Mouse (Mus musculus): ENCODE measurements at regions not wholly inside any gene's neighbourhood (a gene's known extent, or its start where the extent isn't known, plus 50 kb on each side); places are given as distances from the start of the nearest gene placed in this dataset.

DNA sequence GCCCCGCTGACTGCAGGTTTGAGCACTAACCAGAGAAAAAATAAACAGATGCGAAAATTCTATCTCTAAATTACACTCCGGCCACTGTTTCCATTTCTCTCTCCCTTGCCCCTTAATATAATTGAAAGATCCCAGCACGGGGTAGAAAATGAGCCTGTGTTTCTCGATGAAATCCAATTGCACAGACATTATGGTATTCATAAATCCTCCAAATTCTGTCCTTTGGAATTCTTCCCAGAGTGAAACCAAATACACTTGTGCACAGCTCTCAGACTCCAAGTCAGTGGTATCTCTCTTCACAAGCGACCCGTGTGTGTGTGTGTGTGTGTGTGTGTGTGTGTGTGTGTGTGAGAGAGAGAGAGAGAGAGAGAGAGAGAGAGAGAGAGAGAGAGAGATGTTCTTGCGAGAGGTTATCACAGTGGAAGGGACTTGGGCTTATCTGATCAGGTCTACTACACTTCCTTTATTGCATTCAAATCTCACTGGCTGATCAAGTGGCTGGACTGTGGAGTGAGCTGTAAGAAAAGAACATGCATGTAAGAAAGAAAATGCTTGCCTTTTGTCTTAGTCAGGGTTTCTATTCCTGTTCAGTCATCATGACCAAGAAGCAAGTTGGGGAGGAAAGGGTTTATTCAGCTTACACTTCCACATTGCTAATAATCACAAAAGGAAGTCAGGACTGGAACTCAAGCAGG lies 529.6 kb upstream of the Gm19410 start:
- Histone ChIP-seq H3K36me3 (ENCODE audit: control insufficient read depth in 1 of 2, insufficient read depth in 2 of 2, low read length in 2 of 2) (no peaks in the 10 kb centered on the region), H3K27ac (ENCODE audit: control insufficient read depth, low read depth, low read length) (no peak overlapping the region), H3K9ac (ENCODE audit: control insufficient read depth, low read depth, low read length, poor library complexity, severe bottlenecking) (no peak overlapping the region), H3K4me1 (ENCODE audit: control insufficient read depth in 1 of 2, insufficient read depth in 2 of 2, low read length in 2 of 2) (no peaks in the 10 kb centered on the region), H3K9me3 (replicated peaks; ENCODE audit: insufficient read depth, low read length) (no peaks in the 10 kb centered on the region), H3K79me2 (ENCODE audit: control insufficient read depth, insufficient read depth, low read length, poor library complexity) (no peaks in the 10 kb centered on the region), H3K4me3 (ENCODE audit: control insufficient read depth in 1 of 2, insufficient read depth in 1 of 2, low read depth in 2 of 2, low read length in 2 of 2) (no peak overlapping the region), H3K27me3 (ENCODE audit: control insufficient read depth in 1 of 2, insufficient read depth in 2 of 2, low read length in 2 of 2) (no peaks in the 10 kb centered on the region)
- DNase-seq (ENCODE audit: low read depth, low spot score), result no peak
- no peak for TF ChIP-seq ZNF384 (IDR thresholded peaks at IDR 0.05; ENCODE audit: low read depth, low read length)
- TF ChIP-seq MEF2A (IDR thresholded peaks at IDR 0.05; ENCODE audit: extremely low read depth, insufficient replicate concordance, low read depth, low read length, poor library complexity, severe bottlenecking), result no peak
- no peak for TF ChIP-seq CTCF (IDR thresholded peaks at IDR 0.05 in 2 of 3, conservative IDR thresholded peaks at IDR 0.05 in 1 of 3; ENCODE audit: control insufficient read depth in 1 of 3, insufficient read depth in 1 of 3, low read depth in 2 of 3, low read length in 3 of 3, poor library complexity in 1 of 3, severe bottlenecking in 1 of 3)
- TF ChIP-seq GABPA (IDR thresholded peaks at IDR 0.05; ENCODE audit: low read depth, low read length), result no peak
- no peak for TF ChIP-seq RAD21 (IDR thresholded peaks at IDR 0.05; ENCODE audit: low read depth, low read length)
- no peak for TF ChIP-seq ZMIZ1 (IDR thresholded peaks at IDR 0.05; ENCODE audit: low read depth, low read length)

DNA sequence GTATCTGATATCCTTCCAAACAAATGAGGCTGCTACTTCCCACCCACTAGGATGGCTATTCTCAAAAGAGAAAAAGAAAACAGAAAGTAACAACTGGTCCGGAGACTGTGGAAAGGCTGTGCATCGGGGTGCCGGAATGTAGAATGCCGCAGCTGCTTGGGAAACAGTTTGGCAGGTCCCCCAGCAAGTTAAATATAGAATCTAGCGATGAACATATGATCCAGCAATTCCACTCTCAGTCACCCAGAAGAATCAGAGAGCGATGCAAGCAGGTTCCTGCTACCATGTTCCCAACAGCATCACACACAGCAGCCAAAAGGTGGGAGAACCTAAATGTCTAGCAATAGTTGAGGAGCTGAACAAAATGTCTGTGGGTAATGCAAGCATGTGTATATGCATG lies 528.3 kb upstream of the Gm19410 start:
- no peaks in the 10 kb centered on the region for H3K36me3 ChIP-seq (ENCODE audit: control insufficient read depth in 1 of 2, insufficient read depth in 2 of 2, low read length in 2 of 2)
- H3K27me3 ChIP-seq (ENCODE audit: control insufficient read depth in 1 of 2, insufficient read depth in 2 of 2, low read length in 2 of 2), result no peaks in the 10 kb centered on the region
- no peaks in the 10 kb centered on the region for H3K4me1 ChIP-seq (ENCODE audit: control insufficient read depth in 1 of 2, insufficient read depth in 2 of 2, low read length in 2 of 2)
- DNase-seq (ENCODE audit: low read depth, low spot score), result no peak
- H3K9ac ChIP-seq (ENCODE audit: control insufficient read depth, low read depth, low read length, poor library complexity, severe bottlenecking), result no peak overlapping the region
- H3K4me3 ChIP-seq (ENCODE audit: control insufficient read depth in 1 of 2, insufficient read depth in 1 of 2, low read depth in 2 of 2, low read length in 2 of 2), result no peak overlapping the region
- no peak overlapping the region for H3K27ac ChIP-seq (ENCODE audit: control insufficient read depth, low read depth, low read length)
- H3K79me2 ChIP-seq (ENCODE audit: control insufficient read depth, insufficient read depth, low read length, poor library complexity), result no peaks in the 10 kb centered on the region
- no peaks in the 10 kb centered on the region for H3K9me3 ChIP-seq (replicated peaks; ENCODE audit: insufficient read depth, low read length)
- TF ChIP-seq RCOR1 (IDR thresholded peaks at IDR 0.05; ENCODE audit: low read depth, low read length) (no peak), USF1 (IDR thresholded peaks at IDR 0.05; ENCODE audit: low read depth, low read length) (no peak), MAX (IDR thresholded peaks at IDR 0.05; ENCODE audit: low read length) (no peak), BHLHE40 (IDR thresholded peaks at IDR 0.05; ENCODE audit: borderline replicate concordance, low read depth, low read length) (no peak), GABPA (IDR thresholded peaks at IDR 0.05; ENCODE audit: low read depth, low read length) (no peak), CHD1 (IDR thresholded peaks at IDR 0.05; ENCODE audit: low read depth, low read length) (no peak), GATA1 (IDR thresholded peaks at IDR 0.05; ENCODE audit: low read depth, low read length) (no peak), TCF12 (IDR thresholded peaks at IDR 0.05; ENCODE audit: low read depth, low read length) (no peak), ELF1 (IDR thresholded peaks at IDR 0.05; ENCODE audit: low read depth, low read length) (no peak), POLR2A (IDR thresholded peaks at IDR 0.05; ENCODE audit: control insufficient read depth in 1 of 2, insufficient read depth in 1 of 2, low read depth in 1 of 2, low read length in 2 of 2, poor library complexity in 1 of 2) (no peak), ZKSCAN1 (IDR thresholded peaks at IDR 0.05; ENCODE audit: low read depth, low read length) (no peak), MEF2A (IDR thresholded peaks at IDR 0.05; ENCODE audit: extremely low read depth, insufficient replicate concordance, low read depth, low read length, poor library complexity, severe bottlenecking) (no peak), MAZ (IDR thresholded peaks at IDR 0.05; ENCODE audit: low read depth, low read length) (no peak), SMC3 (IDR thresholded peaks at IDR 0.05; ENCODE audit: low read depth, low read length) (no peak), MYC (IDR thresholded peaks at IDR 0.05; ENCODE audit: low read depth, low read length) (no peak), NRF1 (IDR thresholded peaks at IDR 0.05; ENCODE audit: insufficient read depth, low read depth, low read length, poor library complexity, severe bottlenecking) (no peak), JUND (IDR thresholded peaks at IDR 0.05; ENCODE audit: low read depth, low read length) (no peak), RAD21 (IDR thresholded peaks at IDR 0.05; ENCODE audit: low read depth, low read length) (no peak)
